In the genomic region with DNA sequence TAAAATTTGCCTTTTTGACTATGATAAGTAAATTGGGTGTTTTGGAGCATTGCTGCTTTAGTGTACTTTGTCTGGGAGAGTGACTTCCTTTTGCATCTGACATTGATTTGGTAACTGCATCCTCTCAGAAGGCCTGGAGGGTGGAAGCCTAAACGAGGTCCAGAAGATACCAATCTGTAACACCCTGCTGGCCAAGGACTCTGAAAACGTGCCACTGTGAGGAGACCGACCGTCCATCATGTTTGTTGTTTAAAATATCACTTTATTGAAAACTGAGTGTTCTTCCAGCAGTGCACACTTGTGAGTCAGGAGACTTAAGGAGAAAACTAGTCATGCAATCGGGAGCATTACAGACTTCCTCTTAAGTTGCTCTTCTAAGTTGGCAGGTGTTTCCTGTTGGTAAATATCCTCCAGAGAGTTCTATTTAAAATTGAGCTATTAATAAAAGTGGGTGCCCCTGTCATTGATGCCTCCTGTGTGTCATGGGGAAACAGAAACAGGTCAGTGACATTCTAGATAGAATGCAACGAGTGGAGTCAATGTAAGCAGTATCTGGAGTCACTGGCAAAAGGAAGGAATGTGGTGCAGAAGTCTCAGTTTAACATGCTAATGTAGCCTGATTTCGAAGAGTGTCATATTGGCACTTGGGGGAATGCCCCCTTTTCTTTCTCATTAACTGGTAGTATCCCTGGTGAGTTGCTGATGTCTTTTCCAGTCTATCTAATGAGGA, we compare ENCODE assay signal across 18 mouse cellular contexts. TPM values are rescaled to one million over a fixed set of nuclear protein-coding genes. Genes with fewer than 3 reads are reported as not detected.
DNase-seq lines count a peak whose midpoint lies in the region; ATAC-seq and TF ChIP-seq lines count a peak whose summit lies in the region.
"Had no signal": no experiment of that assay in that cellular context is flagged by ENCODE, and none has a peak within 500 bp of the region (broad histone marks: within the 10 kb centered on the region; RNA-seq: fewer than 3 reads in every experiment).

No protein-coding gene starts in this region.

- H3K36me3 ChIP-seq in lung, embryonic 15.5 days = peaks cover 32% of the 10 kb centered on the region
- peaks cover 28% of the 10 kb centered on the region for H3K36me3 ChIP-seq in myocyte (ENCODE audit: control insufficient read depth, insufficient read depth)
- H3K36me3 ChIP-seq in kidney, embryonic 14.5 days (ENCODE audit: control insufficient read depth, insufficient read depth, low read length) = peaks cover 28% of the 10 kb centered on the region

- intact Hi-C loops in gastrocnemius, postnatal 36 days (cut with DNase I) = no loop called here

- peaks cover 10% of the 10 kb centered on the region for H3K79me2 ChIP-seq in myocyte (ENCODE audit: control insufficient read depth, insufficient read depth)

- peaks cover 14% of the 10 kb centered on the region for H3K4me1 ChIP-seq in lung, embryonic 15.5 days
- peaks cover 8% of the 10 kb centered on the region; the same call in 1 of the 2 replicates for H3K4me1 ChIP-seq in kidney, embryonic 14.5 days (ENCODE audit: control insufficient read depth, insufficient read depth, low read length)

- no peak overlapping the region for H3K4me3 ChIP-seq in lung, embryonic 15.5 days
- H3K4me3 ChIP-seq in myocyte = no peak overlapping the region
- H3K4me3 ChIP-seq in kidney, embryonic 14.5 days (ENCODE audit: low read length) = no peak overlapping the region
- H3K4me3 ChIP-seq: heart, embryonic 10.5 days; hindbrain, embryonic 12.5 days; left cerebral cortex, adult 2 months; midbrain, embryonic 12.5 days; neural tube, embryonic 12.5 days had no signal

- H3K9me3 ChIP-seq in lung, embryonic 15.5 days = no peaks in the 10 kb centered on the region
- no peaks in the 10 kb centered on the region for H3K9me3 ChIP-seq in kidney, embryonic 14.5 days (ENCODE audit: control insufficient read depth, low read length)
- H3K9me3 ChIP-seq: heart, embryonic 10.5 days; hindbrain, embryonic 12.5 days; midbrain, embryonic 12.5 days; neural tube, embryonic 12.5 days had no signal

- H3K4me2 ChIP-seq in lung, embryonic 15.5 days = no peak overlapping the region
- H3K4me2 ChIP-seq in myocyte (ENCODE audit: low read depth) = peak overlapping the region; percentile 16
- H3K4me2 ChIP-seq in kidney, embryonic 14.5 days (replicated peaks; ENCODE audit: low read depth, low read length) = no peak overlapping the region
- H3K4me2 ChIP-seq: hindbrain, embryonic 12.5 days; midbrain, embryonic 12.5 days; neural tube, embryonic 12.5 days had no signal

- H3K27me3 ChIP-seq in lung, embryonic 15.5 days = no peaks in the 10 kb centered on the region
- H3K27me3 ChIP-seq in myocyte (ENCODE audit: control insufficient read depth, insufficient read depth, insufficient read length) = no peaks in the 10 kb centered on the region
- no peaks in the 10 kb centered on the region for H3K27me3 ChIP-seq in kidney, embryonic 14.5 days (ENCODE audit: control insufficient read depth, insufficient read depth, low read length)
- H3K27me3 ChIP-seq: hindbrain, embryonic 12.5 days; midbrain, embryonic 12.5 days; neural tube, embryonic 12.5 days had no signal

- peak; percentile 51 for DNase-seq in gastrocnemius, adult 18-20 months (ENCODE audit: low spot score)
- DNase-seq in gastrocnemius, postnatal 36 days = no peak
- no peak for DNase-seq in lung, adult 18-20 months
- no peak for DNase-seq in c-Kit-positive CD71-positive TER-119-positive erythroid progenitor cells, embryonic 14.5 days (ENCODE audit: low spot score)
- DNase-seq: adrenal gland, postnatal 25 days; cerebellum, adult 11-12 months; kidney, postnatal 36 days; retina, postnatal 1 day had no signal

- peak overlapping the region; percentile 16; the same call in 1 of the 2 replicates for H3K27ac ChIP-seq in lung, embryonic 15.5 days
- no peak overlapping the region for H3K27ac ChIP-seq in kidney, embryonic 14.5 days (ENCODE audit: low read depth, low read length)
- H3K27ac ChIP-seq: heart, embryonic 10.5 days; hindbrain, embryonic 12.5 days; left cerebral cortex, adult 2 months; midbrain, embryonic 12.5 days; neural tube, embryonic 12.5 days had no signal

- no peak for TF ChIP-seq POLR2A in myocyte (IDR thresholded peaks at IDR 0.05; ENCODE audit: insufficient read length, low read depth)

- H3ac ChIP-seq in myocyte (ENCODE audit: control insufficient read depth, insufficient read length) = no peak overlapping the region

- 62% methylated on average over 7 of the region's 7 CpGs for WGBS in lung, embryonic 15.5 days
- WGBS in kidney, embryonic 14.5 days = 67% methylated on average over 7 of the region's 7 CpGs

- H3K9ac ChIP-seq in lung, embryonic 15.5 days = no peak overlapping the region
- no peak overlapping the region for H3K9ac ChIP-seq in kidney, embryonic 14.5 days (ENCODE audit: low read depth, low read length)
- H3K9ac ChIP-seq: hindbrain, embryonic 12.5 days; midbrain, embryonic 12.5 days; neural tube, embryonic 12.5 days had no signal

- no peak for ATAC-seq in lung, embryonic 15.5 days (ENCODE audit: borderline replicate concordance, extremely low read depth, low FRiP score, low TSS enrichment)
- peak; percentile 58 for ATAC-seq in common myeloid progenitor, adult 5-6 weeks (replicated peaks; ENCODE audit: low read depth, poor library complexity, severe bottlenecking)
- ATAC-seq in kidney, embryonic 14.5 days (ENCODE audit: low FRiP score, low TSS enrichment) = no peak
- ATAC-seq: intestine, postnatal 0 days had no signal

TF ChIP-seq in myocyte, 11 proteins besides CTCF, POLR2A, EP300 and RAD21:
- no peak for TF ChIP-seq MYOG (IDR thresholded peaks at IDR 0.05; ENCODE audit: control insufficient read depth in 1 of 3, insufficient read depth in 1 of 3, insufficient read length in 2 of 3, low read depth in 2 of 3)
- no peak for TF ChIP-seq TCF12 (IDR thresholded peaks at IDR 0.05; ENCODE audit: insufficient read depth, poor library complexity, severe bottlenecking)
- peak; percentile 25 for TF ChIP-seq POLR2AphosphoS2 (IDR thresholded peaks at IDR 0.05; ENCODE audit: insufficient read length, low read depth)
- TF ChIP-seq TCF3 (IDR thresholded peaks at IDR 0.05; ENCODE audit: insufficient read length, low read depth) = no peak
- no peak for TF ChIP-seq E2F4 (IDR thresholded peaks at IDR 0.05; ENCODE audit: insufficient read depth)
- TF ChIP-seq MYOD1 (IDR thresholded peaks at IDR 0.05; ENCODE audit: control insufficient read depth in 1 of 3, insufficient read length in 2 of 3, low read depth in 2 of 3) = no peak

RNA-seq across cellular contexts. Expression of gene Edem1, which starts 3.5 kb away (rescaled TPM):
- total RNA-seq in gastrocnemius, adult 18-20 months (2021) = 1 to 10 TPM; 2.7 to 5.1 TPM
- total RNA-seq in gastrocnemius, postnatal 36 days (2021) = 1 to 10 TPM; 7.1 to 9.8 TPM
- 27.3 and 29.7 TPM in 2 replicates for polyA plus RNA-seq in lung, embryonic 15.5 days (2015; fragmentation: Nextera tagmentation; extraction: Ambion mirVana)
- 23.2 and 41.7 TPM in 2 replicates for total RNA-seq in common myeloid progenitor, adult 5-6 weeks (2017)
- polyA plus RNA-seq in myocyte (2012; fragmentation: generic; extraction: Trizol) = 15.4 TPM
- polyA plus RNA-seq in kidney, embryonic 14.5 days (2014; fragmentation: Nextera tagmentation; extraction: Ambion mirVana) = 20.7 and 26.4 TPM in 2 replicates

RNA-seq across cellular contexts. Expression of gene Arl8b, which starts 42.1 kb away (rescaled TPM):
- 100 to 1,000 TPM; 114 to 126 TPM for total RNA-seq in gastrocnemius, adult 18-20 months (2021)
- total RNA-seq in gastrocnemius, postnatal 36 days (2021) = 100 to 1,000 TPM in 1 of 2 experiments, 10 to 100 TPM in 1; 94.7 to 103 TPM
- polyA plus RNA-seq in lung, embryonic 15.5 days (2015; fragmentation: Nextera tagmentation; extraction: Ambion mirVana) = 75.0 and 79.2 TPM in 2 replicates
- total RNA-seq in common myeloid progenitor, adult 5-6 weeks (2017) = 59.3 and 88.5 TPM in 2 replicates
- polyA plus RNA-seq in myocyte (2012; fragmentation: generic; extraction: Trizol) = 41.2 TPM
- polyA plus RNA-seq in kidney, embryonic 14.5 days (2014; fragmentation: Nextera tagmentation; extraction: Ambion mirVana) = 57.2 and 83.3 TPM in 2 replicates
